Mouse (Mus musculus): ENCODE measurements around the gene Gm42688.

DNA sequence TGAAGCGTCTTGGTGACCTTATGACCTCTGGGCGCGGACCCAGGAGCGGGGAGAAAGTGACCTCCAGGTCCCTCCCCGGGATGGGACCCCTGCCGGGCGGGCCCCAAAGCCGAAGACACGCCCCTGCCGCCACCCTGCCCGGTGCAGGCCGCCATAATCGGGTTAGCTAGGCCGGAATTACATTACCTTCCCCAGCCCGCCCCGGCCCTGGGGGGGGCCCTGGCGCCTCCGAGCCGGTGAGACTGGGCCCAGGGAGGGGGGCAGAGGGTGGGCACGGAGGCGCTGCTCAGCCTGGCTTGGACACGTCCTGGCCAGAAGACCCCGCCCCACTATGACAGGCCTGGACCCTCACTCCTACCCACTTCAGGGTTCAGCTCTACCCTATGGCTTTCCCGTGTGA lies 30.2 kb upstream of the Gm42688 start:
- TF ChIP-seq CTCF (IDR thresholded peaks at IDR 0.05; ENCODE audit: control insufficient read depth, insufficient read depth, insufficient replicate concordance, low read depth, low read length) (no peak), POLR2A (IDR thresholded peaks at IDR 0.05; ENCODE audit: control insufficient read depth, low read depth, low read length) (no peak)
